Mouse (Mus musculus) testis, adult 10 weeks (tissue): ENCODE measurements around the gene Sgms1. TPM values are rescaled to one million over a fixed set of nuclear protein-coding genes. Genes with fewer than 3 reads are reported as not detected.

Experiments used
- polyA plus RNA-seq: library from polyadenylated mRNA; stranded (reverse); fragments of 350-450 nt; fragmentation: Illumina TruSeq; extraction: RNeasy Lipid Tissue Mini Kit (QIAGEN cat#74804); gene quantifications from one replicate; pipeline ENCODE4 v1.2.3, GENCODE M21; 2014; ENCODE audit warnings: low read depth, low replicate concordance

Gene Sgms1
- polyA plus RNA-seq: 293 TPM

DNA sequence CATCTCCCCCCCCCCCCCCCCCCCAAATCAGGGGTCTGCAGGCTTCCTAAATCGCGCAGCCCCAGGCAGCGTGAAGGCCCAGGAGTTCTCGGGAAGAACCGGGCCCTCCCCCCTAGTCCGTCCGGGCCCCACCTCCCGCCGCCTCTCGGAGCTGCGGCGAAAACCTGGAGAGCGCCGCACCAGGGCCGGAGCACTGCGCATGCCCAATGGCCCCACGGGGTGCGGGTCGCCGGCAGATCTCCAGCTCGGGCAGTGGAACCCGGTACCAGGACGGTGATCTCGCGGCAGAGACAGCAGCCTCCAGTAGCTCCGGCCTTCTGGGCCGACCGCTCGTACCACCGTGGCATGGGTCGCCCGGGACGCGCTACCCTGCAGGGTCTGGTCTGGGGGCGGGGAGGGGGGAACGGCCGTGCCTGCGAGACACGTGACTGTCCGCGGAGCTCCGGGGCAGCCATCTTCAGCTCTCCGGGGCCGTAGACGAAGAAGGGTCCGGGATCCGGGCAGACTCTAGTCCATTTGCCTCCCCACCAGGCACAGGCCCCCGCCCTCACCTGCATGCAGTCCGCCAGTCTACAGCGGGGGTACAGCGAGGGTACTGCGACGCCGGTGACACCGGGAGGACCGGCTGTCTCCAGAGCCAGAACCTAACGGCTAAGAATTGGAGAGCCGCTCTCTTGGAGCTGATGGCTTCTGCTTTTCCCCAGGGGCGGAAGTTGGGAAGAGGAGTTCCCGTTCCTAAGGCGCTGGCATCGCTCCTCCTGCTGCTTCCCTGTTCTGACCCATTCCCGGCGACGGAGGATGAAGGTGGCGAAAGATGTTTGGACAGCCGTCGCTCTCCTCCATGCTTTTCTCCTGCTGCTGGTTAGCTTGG, at the start of gene Sgms1:
Gene Sgms1 (minus strand): TSS at position 714 of the 871 bp plus-strand sequence.

DNA sequence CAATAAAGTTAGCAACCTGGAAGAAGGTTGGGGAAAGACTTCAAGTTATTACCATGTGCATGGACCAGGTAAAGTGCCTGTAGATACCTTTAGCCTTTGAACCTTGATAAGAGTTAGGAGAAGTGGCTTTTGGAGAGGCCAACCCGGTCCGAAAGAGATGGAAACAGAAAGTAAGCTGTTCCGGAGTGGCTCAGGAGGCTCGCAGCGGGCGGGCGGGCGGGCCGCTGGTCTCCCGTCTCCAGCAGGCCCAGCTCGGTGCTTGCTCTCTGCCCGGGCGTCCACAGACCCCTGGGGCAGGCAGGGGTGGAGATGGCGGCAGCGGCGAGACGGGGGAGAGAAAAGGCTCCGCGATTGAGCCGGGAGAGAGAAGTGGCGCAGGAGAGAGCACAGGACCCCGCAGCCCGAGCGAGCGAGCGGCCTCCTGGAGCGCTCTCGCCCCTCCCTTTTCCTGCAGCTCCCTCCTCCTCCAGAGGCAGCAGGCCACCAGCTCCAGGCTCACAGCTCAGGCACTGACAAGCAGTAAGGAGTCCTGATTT, 281.7 kb downstream of the Sgms1 start, which contains the start of gene Asah2:
Gene Asah2 (minus strand): TSS at position 441 of the 536 bp plus-strand sequence.

Other genes starting within 250 kb of the Sgms1 start
- 20.6 TPM for gene Rpl9-ps6, start 76.9 kb upstream of the Sgms1 start, polyA plus RNA-seq
- gene Minpp1, start 96.1 kb upstream of the Sgms1 start, polyA plus RNA-seq: 18.7 TPM
- gene Papss2, start 206.1 kb upstream of the Sgms1 start, polyA plus RNA-seq: 5.2 TPM